Mouse (Mus musculus) lung, adult 18-20 months (tissue): ENCODE results near the gene Sirt2.

ENCODE experiments used
- DNase-seq, 2 experiments: peaks; one replicate each; pipeline ENCODE4 v3.0.0; 2022; ENCODE audit warnings: mixed read lengths in 2 of 2

The Sirt2 gene

GRCm38 (mm10) chr7:28767462-28767965 lies 979 bp downstream of the Sirt2 start, which contains the start of gene Nfkbib:
TSS of gene Nfkbib (minus strand) at chr7:28767512.
- DNase-seq = no peak

GRCm38 (mm10) chr7:28769414-28769958 lies 3.0 kb downstream of the Sirt2 start:
- no peak for DNase-seq

DNA sequence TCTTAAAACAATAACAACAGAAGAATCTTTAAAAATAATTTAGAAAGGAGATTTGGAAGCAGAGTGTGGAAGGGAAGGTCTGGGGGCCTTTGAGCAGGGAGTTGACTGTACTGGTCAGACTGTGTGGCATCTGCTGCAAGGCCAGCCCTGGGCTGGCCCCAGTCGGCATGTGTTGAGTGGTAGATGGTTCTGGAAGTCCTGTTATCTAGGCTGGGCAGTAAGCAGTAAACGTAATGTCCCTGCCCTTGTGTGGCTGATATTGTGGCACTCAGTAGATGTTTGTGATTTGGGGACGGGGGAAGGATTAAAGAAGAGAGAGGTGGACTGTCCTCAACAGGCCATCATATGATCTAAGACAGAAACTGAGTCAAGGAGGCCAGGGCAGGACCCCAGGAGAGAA lies 3.8 kb downstream of the Sirt2 start:
- no peak for DNase-seq

- DNase-seq = no peak
Observed at GRCm38 (mm10) chr7:28771867-28772266, 5.3 kb downstream of the Sirt2 start.

DNA sequence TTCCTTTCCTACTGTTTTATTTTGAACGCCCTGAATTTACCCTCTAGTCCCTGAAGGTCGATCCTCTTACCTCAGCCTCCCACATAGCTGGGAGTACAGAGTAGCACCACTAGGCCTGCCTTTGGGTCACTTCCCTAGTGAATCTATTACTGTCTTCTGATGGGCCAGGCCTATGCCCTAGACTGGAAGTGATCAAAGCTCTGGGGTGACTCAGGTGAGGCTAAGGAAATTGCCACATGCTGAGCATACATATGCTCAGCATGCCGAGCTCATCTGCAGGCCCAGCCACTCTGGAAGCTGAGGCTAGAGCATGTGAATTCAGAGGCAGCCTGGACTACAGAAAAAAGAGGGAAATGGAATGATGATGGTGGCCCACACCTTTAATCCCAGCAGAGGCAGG lies 6.6 kb downstream of the Sirt2 start:
- no peak for DNase-seq

- no peak for DNase-seq
Observed at GRCm38 (mm10) chr7:28774164-28774563, 7.6 kb downstream of the Sirt2 start.

GRCm38 (mm10) chr7:28775129-28775528 lies 8.6 kb downstream of the Sirt2 start:
- no peak for DNase-seq

DNA sequence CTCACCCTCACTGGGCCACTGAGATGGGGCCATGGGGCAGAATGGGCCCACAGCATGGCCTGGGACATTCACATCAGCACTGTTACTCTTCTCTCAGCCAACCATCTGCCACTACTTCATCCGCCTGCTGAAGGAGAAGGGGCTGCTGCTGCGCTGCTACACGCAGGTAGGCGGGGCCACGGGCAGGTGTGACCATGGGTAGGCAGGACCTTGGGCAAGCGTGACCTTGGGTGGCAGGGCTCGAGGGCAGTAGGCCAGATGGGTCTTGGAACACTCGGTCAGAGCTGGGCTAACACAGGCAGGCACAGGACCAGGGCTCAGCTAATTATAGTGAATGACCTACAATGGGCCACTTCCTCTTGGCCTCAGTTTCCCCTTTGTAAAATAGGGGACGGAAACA lies 12.3 kb downstream of the Sirt2 start:
- no peak for DNase-seq

DNA sequence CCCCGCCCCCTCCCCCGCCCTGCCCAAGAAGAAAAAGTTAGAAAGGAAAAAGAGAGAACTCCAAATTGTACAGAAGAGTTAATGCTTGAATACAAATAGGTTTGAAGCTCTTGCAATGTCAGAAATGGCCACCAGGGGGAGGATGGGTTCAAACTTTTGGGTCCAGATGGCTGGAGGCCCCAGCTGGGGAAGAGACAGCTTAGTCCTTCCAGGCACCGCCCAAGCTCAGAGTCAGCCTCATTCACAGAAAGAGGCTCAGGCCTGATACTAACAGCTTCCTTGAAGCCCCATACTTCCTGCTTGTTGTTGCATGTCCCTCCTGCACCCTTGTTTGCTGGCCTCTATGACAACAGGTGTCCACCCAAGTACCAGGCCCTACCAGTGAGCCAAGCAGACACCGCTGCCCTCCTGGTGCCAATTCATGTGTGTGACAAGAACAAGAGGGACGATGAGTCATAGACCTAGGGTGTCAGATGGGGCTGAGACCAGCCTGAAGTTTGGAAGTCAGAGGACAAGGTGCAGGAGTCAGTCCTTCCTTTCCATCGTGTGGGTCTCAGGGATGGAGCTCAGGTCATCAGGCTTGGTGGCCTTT lies 13.6 kb downstream of the Sirt2 start:
- DNase-seq = peak; percentile 82 to 87

- peak in 1 of 2 experiments; percentile 33 for DNase-seq
Observed at GRCm38 (mm10) chr7:28780857-28781256, 14.3 kb downstream of the Sirt2 start.

DNA sequence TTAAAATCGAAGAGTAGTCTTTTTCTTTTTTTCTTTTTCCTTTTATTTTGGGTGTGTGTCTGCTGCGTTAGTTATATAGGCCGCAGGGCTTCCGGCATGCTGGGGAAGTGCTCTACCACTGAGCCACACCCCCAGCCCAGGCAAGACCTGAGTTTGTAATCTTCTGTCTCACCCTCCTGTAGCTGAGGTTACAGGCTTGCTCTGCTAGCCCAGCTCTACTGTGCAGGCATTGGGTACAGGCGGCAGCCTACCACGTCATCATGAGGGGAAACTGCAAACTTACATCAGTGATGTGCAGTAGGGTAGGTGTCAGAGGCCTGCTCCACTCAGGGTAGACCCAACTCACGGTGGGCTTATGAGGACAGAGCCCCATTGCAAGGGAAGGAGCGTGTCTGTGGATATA lies 14.7 kb downstream of the Sirt2 start:
- peak in 1 of 2 experiments; percentile 38 for DNase-seq

DNA sequence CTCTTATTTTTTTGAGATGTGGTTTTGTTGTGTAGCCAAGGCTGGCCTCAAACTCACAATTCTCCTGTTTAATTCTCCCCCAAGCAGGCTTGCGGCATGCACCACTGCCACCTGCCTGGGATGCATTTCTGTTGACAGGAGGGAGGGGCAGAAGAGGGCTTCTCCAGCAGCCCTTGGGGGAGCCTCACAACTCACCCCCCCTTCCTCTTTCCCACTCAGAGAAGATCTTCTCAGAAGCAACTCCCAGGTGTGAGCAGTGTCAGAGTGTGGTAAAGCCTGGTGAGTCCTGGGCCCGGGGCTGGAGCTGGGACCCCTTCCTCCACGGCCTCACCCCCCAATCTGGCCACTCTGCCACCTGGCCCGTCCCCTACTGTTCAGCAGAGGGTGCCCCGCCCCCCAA lies 18.6 kb downstream of the Sirt2 start:
- DNase-seq = no peak

DNA sequence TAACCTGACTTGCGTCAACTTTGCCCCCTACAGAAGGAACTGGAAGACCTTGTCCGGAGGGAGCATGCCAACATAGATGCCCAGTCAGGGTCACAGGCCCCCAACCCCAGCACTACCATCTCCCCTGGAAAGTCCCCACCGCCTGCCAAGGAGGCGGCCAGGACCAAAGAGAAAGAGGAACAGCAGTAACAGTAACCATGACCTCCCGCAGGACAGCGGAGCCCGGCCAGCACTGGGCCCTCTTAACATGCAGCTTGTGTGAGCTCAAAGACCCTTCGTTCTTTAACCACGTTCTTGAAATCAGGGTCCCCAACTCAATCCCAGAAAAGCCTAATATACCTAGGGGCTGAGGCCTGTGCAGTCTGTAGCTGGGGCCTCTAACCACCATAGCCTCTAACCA lies 21.3 kb downstream of the Sirt2 start:
- no peak for DNase-seq

GRCm38 (mm10) chr7:28788307-28789195 lies 22.0 kb downstream of the Sirt2 start, which contains the start of gene Rinl:
TSS of gene Rinl (plus strand) at chr7:28788969.
- peak in 1 of 2 experiments; percentile 58 for DNase-seq

DNA sequence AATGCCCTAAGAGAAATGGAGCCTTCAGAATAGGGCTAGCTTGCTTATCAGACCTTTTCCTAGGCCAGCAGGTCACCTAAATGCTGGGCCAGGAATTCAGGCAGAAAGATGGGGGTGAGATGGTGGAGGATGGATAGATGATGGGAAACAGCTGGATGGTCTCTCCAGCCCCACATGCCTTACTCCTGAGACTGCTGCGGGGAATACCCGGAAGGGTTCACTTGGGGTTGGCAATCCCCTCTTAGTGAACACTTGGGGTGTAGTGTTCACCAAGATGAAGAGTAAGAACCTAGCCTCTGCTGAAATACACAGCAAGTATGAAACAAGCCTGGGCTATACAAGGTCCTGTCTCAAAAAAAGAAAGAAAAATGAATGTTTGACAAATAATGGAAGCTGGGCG lies 22.7 kb downstream of the Sirt2 start:
- no peak for DNase-seq

DNA sequence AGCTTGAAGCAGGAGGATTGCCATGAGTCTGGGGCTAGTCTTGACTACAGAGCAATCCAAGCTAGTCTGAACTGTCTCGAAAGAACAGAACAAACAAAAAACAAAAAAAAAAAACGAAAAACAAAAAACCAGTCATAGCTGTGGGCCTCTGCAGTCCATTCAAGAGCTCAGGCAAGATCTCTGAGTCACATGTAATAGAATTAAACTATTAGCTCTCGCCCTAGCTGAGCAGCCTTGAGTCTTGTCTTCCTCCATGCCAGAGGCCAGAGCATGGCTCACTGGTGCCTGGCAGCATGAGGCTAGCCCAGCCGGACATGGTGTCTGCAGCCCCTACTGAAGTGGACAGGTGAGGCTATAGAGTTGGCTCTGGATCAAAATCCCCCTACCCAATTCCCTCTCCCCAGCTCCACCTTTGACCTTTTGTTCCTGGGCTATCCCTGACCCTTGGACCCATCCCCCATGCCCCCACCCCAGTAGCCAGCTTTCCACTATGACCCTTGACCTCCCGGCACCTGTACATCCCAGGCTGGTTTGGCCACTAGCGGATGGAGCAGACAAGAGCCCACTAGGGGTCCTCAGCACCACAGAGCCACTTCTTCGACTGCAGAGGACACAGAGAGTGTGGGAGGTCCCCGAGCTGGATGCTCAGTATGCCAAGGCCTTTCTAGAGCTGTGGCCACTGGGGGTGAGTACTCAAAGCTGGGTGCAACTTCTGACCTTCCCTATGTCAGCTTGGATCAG lies 23.7 kb downstream of the Sirt2 start:
- DNase-seq = no peak

DNA sequence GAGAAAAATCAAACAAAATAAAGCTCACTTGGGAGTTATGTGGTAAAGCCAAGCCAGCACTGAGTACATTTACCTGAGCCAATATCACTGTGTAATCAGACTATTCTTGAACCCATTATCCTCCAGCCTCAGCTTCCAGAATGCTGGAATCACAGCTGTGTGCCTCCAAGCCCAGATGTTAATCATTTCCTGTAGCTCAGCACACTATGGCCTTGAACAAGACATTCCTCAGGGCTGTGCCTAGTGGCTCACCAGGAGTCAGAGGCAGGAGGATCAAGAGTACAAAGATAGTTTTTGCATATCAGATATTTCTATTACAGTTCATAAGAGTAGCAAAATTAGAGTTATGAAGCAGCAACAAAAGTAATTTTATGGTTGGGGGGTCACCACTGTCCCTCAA lies 25.2 kb downstream of the Sirt2 start:
- no peak for DNase-seq

DNA sequence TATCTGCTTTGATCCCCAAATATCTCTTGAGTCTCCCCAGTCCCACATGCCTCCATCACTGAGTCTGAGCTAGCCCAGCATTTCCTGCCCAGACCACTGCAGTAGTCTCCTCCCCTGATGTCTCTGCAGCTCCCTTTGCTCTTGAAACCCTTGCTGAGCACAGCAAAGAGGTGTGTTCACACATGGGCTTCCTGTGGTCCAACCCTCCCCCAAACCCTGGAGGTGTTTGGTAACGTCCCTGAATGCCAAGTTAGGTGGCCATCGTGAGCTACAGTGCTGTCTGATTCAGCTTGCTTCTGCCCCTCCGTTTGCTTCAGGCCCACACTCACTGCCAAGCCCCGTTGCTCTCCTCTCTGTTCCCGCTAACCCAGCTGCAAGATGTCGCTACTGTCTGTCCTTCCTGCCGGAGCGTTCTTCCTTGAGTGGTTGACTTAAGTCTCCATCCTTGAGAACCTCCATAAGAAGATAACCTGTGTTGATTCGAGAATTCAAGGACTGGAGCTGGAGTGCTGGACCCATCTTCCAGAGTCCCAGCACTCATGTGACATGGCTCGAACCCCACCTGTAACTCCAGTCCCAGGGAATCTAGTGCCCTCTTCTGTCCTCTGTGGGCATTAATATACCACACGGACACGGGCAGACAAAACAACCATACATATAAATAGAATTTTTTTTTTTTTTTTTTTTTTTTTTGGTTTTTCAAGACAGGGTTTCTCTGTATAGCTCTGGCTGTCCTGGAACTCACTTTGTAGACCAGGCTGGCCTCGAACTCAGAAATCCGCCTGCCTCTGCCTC lies 26.1 kb downstream of the Sirt2 start:
- no peak for DNase-seq

- DNase-seq = peak in 1 of 2 experiments; percentile 45
Observed at GRCm38 (mm10) chr7:28793834-28794233, 27.3 kb downstream of the Sirt2 start.

DNA sequence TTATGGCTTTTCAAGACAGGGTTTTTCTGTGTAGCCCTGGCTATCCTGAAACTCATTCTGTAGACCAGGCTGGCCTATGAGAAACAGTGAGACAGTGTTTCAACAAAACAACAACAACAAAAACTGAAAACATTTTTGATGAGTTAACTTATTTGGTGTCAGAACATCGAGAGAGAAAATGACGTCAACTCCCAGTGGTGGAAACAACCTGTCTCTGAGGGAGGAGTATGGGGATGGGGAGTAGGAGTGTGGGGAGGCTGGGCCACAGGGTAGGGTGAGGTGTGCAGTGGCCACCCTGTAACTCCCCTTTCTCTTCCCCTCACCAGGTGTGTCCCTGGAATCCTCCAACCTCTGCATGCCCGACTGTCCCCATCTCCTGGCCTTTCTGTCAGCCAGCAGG lies 28.0 kb downstream of the Sirt2 start:
- DNase-seq = no peak

DNA sequence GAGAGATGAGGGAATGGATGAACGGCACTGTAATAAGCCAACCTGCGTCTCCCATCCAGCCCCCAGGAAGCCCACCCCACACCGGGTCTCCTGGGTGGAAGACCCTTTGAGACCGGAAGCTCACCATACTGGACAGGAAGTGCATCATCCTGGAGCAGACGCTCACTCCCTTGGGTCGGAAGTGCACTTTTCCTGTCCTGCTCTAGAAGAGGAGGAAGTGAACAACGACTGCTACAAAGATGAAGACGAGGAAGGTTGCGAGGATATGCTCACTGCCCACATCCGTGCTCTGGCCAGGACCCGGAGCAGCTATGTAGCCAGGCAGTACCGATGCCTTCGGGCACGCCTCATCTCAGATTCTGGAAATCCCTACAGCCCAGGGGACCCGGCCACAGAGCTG lies 29.3 kb downstream of the Sirt2 start:
- DNase-seq = no peak

DNA sequence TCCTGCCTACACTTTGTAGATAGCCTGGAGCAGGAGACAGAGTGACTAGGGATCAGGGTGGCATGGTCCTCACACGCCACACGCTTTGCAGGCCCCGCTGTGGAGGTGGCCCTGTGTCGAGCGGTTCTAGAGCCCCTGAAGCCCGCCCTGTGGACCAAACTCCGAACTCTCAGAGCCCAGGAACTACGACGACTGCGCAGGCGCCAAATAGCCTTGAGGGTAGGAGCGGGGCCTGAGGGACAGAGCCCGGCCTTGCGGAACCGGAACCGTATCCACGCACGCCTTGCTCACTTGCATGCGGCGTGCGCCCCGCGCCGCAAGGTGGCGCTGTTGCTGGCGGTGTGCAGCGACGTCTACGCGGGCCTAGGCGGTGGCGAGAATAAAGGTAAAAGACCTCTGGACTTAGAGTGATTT lies 30.0 kb downstream of the Sirt2 start:
- DNase-seq = peak; percentile 85 to 90
